Mouse (Mus musculus) G1E-ER4 (cell line): ENCODE measurements around the gene Tmem97. TPM values are rescaled to one million over a fixed set of nuclear protein-coding genes. Genes with fewer than 3 reads are reported as not detected.

Source experiments
- GATA1 ChIP-seq: IDR thresholded peaks from one replicate; pipeline ENCODE4 v1.8.0; 2012; ENCODE audit warnings: low read length, inconsistent platforms
- polyA plus RNA-seq: library from polyadenylated mRNA; stranded (reverse); fragments of >175 nt; gene quantifications from 2 replicates; pipeline ENCODE4 v1.2.3, GENCODE M21; 2012

The Tmem97 gene
- polyA plus RNA-seq, 1 experiment: 33.4 TPM

DNA sequence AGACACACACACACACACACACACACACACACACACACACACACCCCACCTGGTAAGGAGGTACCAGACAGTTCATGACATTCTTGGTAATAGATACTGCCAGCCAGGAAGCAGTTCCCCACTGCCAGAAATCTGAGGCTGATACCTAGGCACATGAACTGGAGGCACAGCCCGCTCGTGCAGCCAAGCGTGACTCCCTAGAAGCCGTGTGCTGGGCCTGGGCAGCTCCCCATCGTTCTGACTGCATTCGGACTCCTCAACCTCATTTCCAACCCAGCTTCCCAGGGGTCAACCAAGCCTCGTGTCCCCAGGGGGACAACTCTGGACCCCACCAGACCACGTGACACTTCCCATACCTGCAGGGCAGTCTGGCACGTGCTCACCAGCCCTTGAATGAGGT lies 21.9 kb downstream of the Tmem97 start:
- TF ChIP-seq GATA1: no peak

DNA sequence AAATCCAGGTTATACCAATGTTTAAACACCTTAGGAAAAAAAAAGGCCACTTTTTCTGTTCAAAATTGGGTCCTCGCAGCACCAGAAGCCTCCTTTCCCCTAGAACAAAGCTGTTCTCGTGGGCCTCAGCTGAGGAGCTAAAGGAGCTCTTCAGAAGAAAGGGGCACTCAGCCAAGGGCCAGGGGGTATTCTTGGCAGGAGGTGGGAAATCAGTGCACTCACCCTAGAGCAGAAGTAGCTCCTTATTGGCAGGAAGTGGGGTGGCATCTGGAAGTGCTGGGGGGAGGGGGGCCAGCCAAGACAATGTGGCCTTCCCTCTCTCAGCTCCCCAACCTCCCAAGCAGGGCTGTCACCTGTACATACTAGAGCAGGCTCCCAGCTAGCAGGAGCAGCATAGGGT lies 25.7 kb downstream of the Tmem97 start:
- TF ChIP-seq GATA1: no peak

DNA sequence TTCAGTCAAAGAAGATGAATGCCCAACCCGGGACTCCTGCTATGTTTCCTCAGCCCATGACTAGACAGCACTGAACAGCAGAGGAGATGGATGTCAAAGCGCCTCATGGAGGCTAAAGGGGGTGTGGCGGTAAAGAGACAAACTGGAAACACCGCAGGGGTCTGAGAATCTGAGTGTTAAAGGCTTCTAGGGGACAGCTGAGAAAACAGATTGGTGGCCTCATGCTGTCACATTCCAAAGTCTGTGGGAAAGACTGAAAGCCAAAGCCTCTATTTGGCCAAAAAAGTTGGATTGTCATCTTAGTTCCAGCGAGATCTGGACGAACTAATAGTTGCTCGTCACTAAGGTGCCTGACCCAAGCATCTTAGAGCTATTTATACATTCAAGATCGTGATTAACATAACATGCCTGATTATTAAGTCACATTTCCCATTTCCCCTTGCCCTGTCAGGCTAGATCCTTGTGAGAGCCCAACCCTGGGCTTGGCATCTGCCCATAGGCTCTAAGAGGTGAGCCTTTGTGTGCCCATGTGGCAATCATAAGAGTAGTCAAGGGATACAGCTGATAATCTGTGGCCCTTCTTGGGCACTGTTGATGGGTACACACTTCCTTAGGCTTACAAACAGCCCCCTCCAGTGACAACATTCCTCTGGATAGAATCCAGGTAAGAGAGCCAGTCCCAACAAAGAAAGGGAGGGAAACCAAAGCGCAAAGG lies 27.2 kb downstream of the Tmem97 start:
- TF ChIP-seq GATA1: no peak

DNA sequence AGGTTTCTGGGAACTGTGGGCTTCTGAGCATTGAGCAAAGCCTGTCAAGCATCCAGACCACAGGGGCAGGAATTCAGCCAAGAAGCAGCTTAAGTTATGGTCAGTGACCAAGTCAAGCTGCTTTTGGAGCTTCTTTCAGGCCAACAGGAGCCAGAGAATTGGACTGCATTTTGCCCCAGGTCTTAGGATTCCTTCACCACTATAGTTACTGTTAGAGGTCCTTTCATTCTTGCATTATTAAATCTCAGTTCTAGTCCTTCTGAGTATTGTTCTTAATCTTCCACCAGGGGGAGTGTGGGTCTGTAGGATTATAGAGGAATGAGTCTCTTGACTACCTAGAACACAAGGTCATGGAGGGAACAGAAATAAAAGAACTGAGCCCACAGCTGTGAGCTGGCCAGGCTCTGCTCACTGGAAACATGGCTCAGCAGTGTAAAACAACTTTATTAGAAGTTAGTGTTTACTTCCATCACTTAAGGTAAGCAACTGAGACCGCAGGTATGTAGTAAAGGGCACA lies 28.0 kb downstream of the Tmem97 start:
- TF ChIP-seq GATA1: no peak

DNA sequence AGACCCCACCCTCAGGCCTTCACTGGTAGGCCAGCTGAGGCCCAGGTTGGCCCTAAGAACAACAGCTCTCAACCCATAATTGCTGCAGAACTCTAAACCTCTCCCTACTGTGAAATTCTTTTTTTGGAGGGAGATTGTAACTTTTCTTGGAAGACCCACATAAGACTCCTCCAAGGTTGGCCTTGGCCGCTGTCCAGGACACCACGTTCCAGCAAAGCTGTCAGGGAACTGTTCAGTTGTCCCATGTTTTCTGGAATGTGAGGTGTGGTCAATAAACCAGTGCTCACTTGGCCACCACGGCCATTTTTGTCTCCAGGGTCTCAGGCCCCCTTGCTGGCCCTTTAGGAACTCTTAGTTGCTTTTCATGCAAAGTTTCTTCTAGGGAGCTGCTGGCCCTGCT lies 28.7 kb downstream of the Tmem97 start:
- TF ChIP-seq GATA1: no peak

GRCm38 (mm10) chr11:78518931-78519330 lies 31.6 kb downstream of the Tmem97 start:
- TF ChIP-seq GATA1: no peak

DNA sequence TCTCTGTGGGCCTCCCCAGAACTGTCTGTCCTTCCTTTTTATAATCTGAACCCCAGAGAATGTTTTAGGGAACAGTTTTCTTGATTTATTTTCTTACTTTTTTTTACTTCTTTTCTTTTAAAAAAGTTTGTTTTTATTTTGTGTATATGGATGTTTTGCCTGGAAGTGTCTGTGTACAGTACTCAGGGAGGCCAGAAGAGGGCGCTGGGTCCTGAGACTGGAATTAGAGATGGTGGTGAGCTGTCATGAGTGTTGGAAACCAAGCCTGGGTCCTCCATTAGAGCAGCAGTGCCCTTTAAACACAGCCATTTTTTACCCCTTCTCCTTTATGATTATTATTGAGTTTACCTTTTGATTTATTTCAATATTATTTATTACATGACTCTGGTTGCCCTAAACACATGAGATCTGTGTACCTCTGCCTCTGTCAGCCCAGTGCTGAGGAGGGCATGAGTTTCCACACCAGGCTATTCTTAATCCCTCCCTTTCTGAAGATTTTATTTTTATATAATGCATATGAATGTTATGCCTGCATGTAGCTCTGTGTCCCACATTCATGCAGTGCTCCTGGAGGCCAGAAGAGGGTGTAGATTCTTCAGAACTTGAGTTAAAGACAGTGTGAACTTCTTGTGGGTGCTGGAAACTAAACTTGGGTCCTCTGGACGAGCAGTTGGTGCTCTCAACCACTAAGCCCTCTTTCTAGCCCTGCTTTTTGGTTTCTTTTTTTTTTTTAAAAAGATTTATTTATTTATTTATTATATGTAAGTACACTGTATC lies 34.8 kb downstream of the Tmem97 start:
- TF ChIP-seq GATA1: no peak

- no peak for TF ChIP-seq GATA1
Observed at GRCm38 (mm10) chr11:78513106-78513790, 37.3 kb downstream of the Tmem97 start.

DNA sequence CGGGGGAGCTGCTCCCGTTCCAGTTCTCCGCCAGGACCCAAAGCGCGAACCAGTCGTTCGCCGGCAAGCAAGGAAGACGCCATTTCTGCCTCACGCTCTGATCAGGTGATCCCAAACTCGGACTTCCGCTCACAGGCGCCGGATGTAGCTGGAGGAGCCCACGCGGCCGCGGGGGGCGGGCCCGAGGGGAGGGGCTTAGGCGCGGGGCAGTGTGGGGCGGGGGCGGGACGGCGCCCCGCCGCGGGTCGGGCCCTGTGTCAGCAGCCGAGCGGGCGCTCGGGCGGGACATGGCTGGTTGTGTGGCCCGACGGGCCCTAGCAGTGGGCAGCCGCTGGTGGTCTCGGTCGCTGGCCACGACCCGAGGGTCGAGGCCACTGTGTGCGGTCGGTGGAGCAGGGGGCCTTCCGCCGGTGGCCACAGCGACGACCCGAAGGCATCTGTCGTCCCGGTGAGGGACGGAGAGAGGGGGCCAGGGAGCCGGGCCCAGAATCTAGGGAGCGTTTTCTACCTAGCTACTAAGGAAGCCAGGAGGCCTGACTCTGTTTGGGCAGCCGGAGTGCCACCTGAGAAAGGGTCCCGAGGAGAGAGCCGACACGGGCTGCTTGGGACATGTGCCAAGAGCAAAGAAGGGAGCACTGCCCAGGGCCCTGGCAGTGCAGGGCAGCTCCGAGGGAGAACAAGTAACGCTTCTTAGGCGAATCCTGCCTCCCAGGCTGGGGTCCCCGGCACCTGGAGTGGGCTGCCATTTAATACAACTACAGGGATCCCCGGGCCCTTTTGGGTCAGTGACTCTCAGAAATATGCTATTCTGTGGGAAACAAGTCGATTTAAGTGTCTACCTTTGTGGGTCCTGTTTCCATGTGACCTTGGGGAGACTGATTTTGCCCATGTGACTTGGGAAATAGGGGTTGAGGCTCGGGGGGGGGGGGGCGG lies 38.3 kb downstream of the Tmem97 start, which contains the start of the genes Tmem199 and Poldip2:
TSS of gene Tmem199 (minus strand) at position 148 of the 933 bp plus-strand sequence.
TSS of gene Poldip2 (plus strand) at position 169 of the 933 bp plus-strand sequence.
- TF ChIP-seq GATA1: no peak

- no peak for TF ChIP-seq GATA1
Observed at GRCm38 (mm10) chr11:78509148-78509547, 41.4 kb downstream of the Tmem97 start.

DNA sequence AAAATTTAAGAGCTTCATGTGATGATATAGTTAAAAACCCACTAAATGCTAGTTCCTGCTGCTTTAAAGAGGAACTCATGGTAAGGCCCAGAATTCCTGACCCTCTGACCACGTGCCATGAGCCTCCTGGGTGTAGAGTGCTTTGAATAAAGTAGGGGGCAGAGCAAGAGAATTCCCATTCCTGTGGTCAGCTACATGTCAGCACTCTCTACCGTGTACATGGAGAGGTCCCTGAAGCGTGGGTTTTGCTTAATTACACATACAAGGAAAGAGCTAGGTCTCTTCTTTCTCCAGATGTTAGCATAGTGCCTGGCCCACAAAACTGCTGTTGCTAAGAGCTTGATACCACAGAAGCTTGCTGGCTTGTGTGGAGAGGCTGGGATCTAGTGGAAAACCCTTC lies 45.1 kb downstream of the Tmem97 start:
- no peak for TF ChIP-seq GATA1

- no peak for TF ChIP-seq GATA1
Observed at GRCm38 (mm10) chr11:78502909-78503650, 47.5 kb downstream of the Tmem97 start, which contains the start of gene Sebox. Gene Sebox (plus strand): TSS chr11:78503447.

DNA sequence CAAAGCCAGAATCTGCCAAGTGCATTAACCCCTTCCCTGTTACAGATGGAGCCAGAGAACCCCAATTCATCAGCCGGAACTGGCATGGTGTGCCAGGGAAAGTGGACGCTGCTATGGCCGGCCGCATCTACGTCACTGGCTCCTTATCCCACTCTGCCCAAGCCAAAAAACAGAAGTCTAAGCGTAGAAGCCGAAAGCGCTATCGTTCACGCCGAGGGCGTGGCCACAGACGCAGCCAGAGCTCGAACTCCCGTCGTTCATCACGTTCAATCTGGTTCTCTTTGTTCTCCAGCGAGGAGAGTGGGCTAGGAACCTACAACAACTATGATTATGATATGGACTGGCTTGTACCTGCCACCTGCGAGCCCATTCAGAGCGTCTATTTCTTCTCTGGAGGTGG lies 49.0 kb downstream of the Tmem97 start:
- TF ChIP-seq GATA1: no peak

- TF ChIP-seq GATA1: no peak
Observed at GRCm38 (mm10) chr11:78500623-78501202, 49.9 kb downstream of the Tmem97 start.
